In the genomic region with DNA sequence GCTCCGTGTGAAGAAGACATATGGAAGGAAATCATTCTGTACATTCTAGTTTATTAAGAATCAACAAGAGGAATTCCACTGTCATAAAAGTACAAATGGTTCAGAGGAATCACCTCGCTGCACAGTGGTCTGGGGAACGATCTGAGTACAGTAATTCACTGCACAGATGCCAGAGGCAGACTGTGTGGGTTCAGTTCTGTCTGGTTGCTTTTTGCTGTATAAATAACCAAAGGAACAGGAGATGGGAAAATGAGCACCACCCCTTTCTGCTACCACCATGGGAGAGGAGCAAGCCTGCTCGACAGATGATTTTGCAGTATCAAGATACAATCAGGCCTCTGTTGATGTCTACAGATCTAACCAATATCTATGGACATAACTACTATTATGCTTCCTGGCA, we compare ENCODE assay signal across 30 mouse cellular contexts.
DNase-seq lines count a peak whose midpoint lies in the region; ATAC-seq and TF ChIP-seq lines count a peak whose summit lies in the region.
"Had no signal": no experiment of that assay in that cellular context is flagged by ENCODE, and none has a peak within 500 bp of the region (broad histone marks: within the 10 kb centered on the region; RNA-seq: fewer than 3 reads in every experiment).

No protein-coding gene starts in this region.

- WGBS in kidney, postnatal 0 days = 45% methylated on average over 4 of the region's 4 CpGs

- TF ChIP-seq CTCF in kidney, postnatal 0 days (IDR thresholded peaks at IDR 0.05; ENCODE audit: low read depth) = no peak
- no peak for TF ChIP-seq CTCF in layer of hippocampus, adult 2 months (conservative IDR thresholded peaks at IDR 0.05)

- no peak overlapping the region for H3K4me3 ChIP-seq in kidney, postnatal 0 days (replicated peaks; ENCODE audit: low read depth, low read length)
- no peak overlapping the region for H3K4me3 ChIP-seq in layer of hippocampus, adult 2 months
- H3K4me3 ChIP-seq: erythroblast, embryonic 14.5 days; forebrain, embryonic 12.5 days; gastrocnemius, adult 2 months; hindbrain, embryonic 13.5 days; midbrain, embryonic 13.5 days; neural tube, embryonic 13.5 days had no signal

- no peaks in the 10 kb centered on the region for H3K27me3 ChIP-seq in kidney, postnatal 0 days (ENCODE audit: insufficient read depth, low read length)
- H3K27me3 ChIP-seq: forebrain, embryonic 12.5 days; hindbrain, embryonic 13.5 days; midbrain, embryonic 13.5 days; neural tube, embryonic 13.5 days had no signal

- DNase-seq in kidney, postnatal 0 days (ENCODE audit: low spot score) = peak; percentile 27
- DNase-seq in kidney, postnatal 14 days = no peak
- DNase-seq in right cerebral cortex, adult 18-20 months = peak; percentile 53
- DNase-seq in right cerebral cortex, postnatal 4 days = no peak
- DNase-seq in layer of hippocampus, adult 2 months (ENCODE audit: low spot score in 2 of 2) = peak; percentile 41 to 64
- DNase-seq in telencephalon, adult 2 months (ENCODE audit: low read depth, low spot score) = peak; percentile 48
- DNase-seq: adrenal gland, postnatal 14 days; cerebellum, adult 18-20 months; cerebellum, postnatal 10 days; forebrain, postnatal 0 days; gastrocnemius, adult 2 months; gastrocnemius, postnatal 36 days; heart, adult 18-20 months; heart, postnatal 36 days; kidney, adult 11 months; kidney, postnatal 36 days; liver; lung, adult 2 months; lung, postnatal 10 days; thymus, postnatal 4 days had no signal

- H3K4me2 ChIP-seq in kidney, postnatal 0 days (ENCODE audit: low read length) = no peak overlapping the region
- H3K4me2 ChIP-seq: forebrain, embryonic 12.5 days; heart, embryonic 11.5 days; hindbrain, embryonic 13.5 days; midbrain, embryonic 13.5 days; neural tube, embryonic 13.5 days had no signal

- H3K4me1 ChIP-seq in kidney, postnatal 0 days (replicated peaks; ENCODE audit: insufficient read depth, low read length) = no peaks in the 10 kb centered on the region
- H3K4me1 ChIP-seq: forebrain, embryonic 12.5 days; hindbrain, embryonic 13.5 days; midbrain, embryonic 13.5 days; neural tube, embryonic 13.5 days had no signal

- ATAC-seq in kidney, postnatal 0 days (replicated peaks; ENCODE audit: low FRiP score, low read depth) = no peak
- ATAC-seq in inflammation-experienced regulatory T-cells, adult 6 months = no peak
- ATAC-seq: forebrain, postnatal 0 days; midbrain, embryonic 13.5 days; Patski had no signal

- H3K27ac ChIP-seq in kidney, postnatal 0 days = no peak overlapping the region
- H3K27ac ChIP-seq in layer of hippocampus, adult 2 months = peak overlapping the region; percentile 40
- H3K27ac ChIP-seq: forebrain, embryonic 12.5 days; gastrocnemius, adult 2 months; hindbrain, embryonic 13.5 days; liver, embryonic 14.5 days; macrophage; midbrain, embryonic 13.5 days; neural tube, embryonic 13.5 days had no signal

- no peak overlapping the region for H3K9ac ChIP-seq in kidney, postnatal 0 days (ENCODE audit: low read depth, low read length)
- H3K9ac ChIP-seq: forebrain, embryonic 12.5 days; forebrain, postnatal 0 days; hindbrain, embryonic 13.5 days; liver, embryonic 14.5 days; midbrain, embryonic 13.5 days; neural tube, embryonic 13.5 days had no signal

- H3K9me3 ChIP-seq in kidney, postnatal 0 days (replicated peaks; ENCODE audit: low read length) = no peaks in the 10 kb centered on the region
- H3K9me3 ChIP-seq: forebrain, embryonic 12.5 days; hindbrain, embryonic 13.5 days; midbrain, embryonic 13.5 days; neural tube, embryonic 13.5 days had no signal

- H3K36me3 ChIP-seq in kidney, postnatal 0 days (ENCODE audit: insufficient read depth, low read length) = no peaks in the 10 kb centered on the region
- H3K36me3 ChIP-seq: forebrain, embryonic 12.5 days; hindbrain, embryonic 13.5 days; midbrain, embryonic 13.5 days; neural tube, embryonic 13.5 days had no signal

Comparison
In these comparisons a context has a peak if more than half of its experiments do, and no peak if none do; other contexts are left out.
1. DNase-seq: peak in kidney, postnatal 0 days (single experiment), right cerebral cortex, adult 18-20 months (single experiment), layer of hippocampus, adult 2 months (2 of 2) and telencephalon, adult 2 months (single experiment); none in kidney, postnatal 14 days (single experiment) and right cerebral cortex, postnatal 4 days (single experiment).